Mouse (Mus musculus) layer of hippocampus, postnatal 10 days (tissue): ENCODE measurements around the gene Fbxl15. TPM values are rescaled to one million over a fixed set of nuclear protein-coding genes. Genes with fewer than 3 reads are reported as not detected.

ENCODE experiments used
- DNase-seq, 2 experiments: peaks; one replicate each; pipeline ENCODE4 v3.0.0; 2021; ENCODE audit warnings: low spot score in 2 of 2
- total RNA-seq, 2 experiments: library from RNA; stranded (reverse); gene quantifications; 2 replicates each; pipeline ENCODE4 v1.2.3; 2021

Fbxl15 gene
- total RNA-seq, 2 experiments from 2014 or later, result 30.2 to 33.6 TPM

GRCm38 (mm10) chr19:46322144-46322995, 5.6 kb upstream of the Fbxl15 start:
- DNase-seq, result no peak

DNA sequence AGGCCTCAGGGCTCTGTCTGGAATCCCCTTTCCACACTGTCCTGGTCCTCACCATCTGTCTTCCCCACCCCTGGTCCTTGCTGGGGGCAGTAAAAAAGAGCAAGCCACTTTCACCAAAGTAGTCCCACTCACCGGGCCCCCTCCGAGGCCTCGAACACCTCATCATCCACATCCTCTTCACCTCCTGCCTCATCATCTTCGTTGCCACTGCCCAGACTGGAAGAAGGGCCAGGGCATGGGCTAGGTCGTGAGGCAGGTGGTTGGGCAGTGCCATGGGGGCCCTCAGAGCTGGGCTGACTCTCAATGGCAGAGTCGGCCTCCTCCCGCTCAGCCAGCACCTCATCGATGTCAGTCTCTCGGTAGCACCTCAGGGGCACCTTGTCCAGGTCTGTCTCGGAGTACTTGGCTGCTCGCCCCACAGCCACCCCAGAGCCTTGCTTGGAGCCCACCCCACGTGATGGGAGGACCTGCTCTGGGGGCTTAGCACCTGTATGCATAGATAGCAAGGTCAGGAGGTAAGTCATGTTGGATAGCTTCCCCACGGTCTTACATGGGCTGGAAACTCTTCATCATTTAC, 4.9 kb upstream of the Fbxl15 start:
- no peak for DNase-seq

- DNase-seq, result no peak
Measured at GRCm38 (mm10) chr19:46323716-46324115, 4.3 kb upstream of the Fbxl15 start.

- DNase-seq, result no peak
Measured at GRCm38 (mm10) chr19:46324366-46324765, 3.6 kb upstream of the Fbxl15 start.

GRCm38 (mm10) chr19:46324918-46325317, 3.1 kb upstream of the Fbxl15 start:
- DNase-seq, result no peak

DNA sequence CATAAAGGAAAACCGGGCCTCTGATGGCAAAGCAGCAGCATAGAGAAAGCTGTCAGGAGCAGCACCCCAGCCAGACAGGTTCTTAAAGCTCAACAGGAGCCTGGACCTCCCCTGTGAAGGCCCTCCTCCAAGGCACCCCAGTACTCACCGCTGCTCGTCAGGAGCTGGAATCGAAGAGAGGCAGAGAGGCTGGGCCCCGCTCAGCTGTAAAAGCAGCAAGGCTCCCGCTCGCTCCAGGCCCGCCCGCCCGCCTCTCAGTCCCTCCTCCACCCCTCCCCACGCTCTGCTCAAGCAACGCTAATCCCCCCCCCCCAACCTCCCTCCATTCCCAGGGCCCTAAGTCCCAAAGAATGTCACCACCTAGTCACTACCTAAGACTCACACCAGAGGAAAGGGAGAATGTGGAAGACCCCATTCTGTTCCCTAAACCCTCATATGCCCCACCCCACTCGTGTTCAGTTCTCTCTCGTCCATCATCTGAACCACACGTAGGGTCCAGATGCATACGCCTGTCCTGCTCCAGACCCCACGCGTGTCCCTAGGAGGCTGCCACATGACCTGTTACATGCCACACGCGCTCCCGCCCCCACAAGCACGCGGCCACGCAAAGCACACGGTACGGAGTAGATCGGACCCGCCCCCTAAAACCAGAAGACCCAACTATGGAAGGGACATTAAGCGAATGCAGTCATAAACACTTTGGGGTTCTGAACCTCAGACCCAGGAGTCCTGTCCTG, 1.8 kb upstream of the Fbxl15 start:
- peak in 1 of 2 experiments; percentile 38 for DNase-seq

- DNase-seq, result peak; percentile 73 to 80
Measured at GRCm38 (mm10) chr19:46326756-46327305, 1.2 kb upstream of the Fbxl15 start, which contains the start of gene Psd. Gene Psd, minus strand, starts transcription at chr19:46327156.

GRCm38 (mm10) chr19:46327531-46328064, 386 bp upstream of the Fbxl15 start:
- DNase-seq, result no peak

GRCm38 (mm10) chr19:46329031-46329641, 1.2 kb downstream of the Fbxl15 start:
- no peak for DNase-seq

GRCm38 (mm10) chr19:46329951-46330350, 2.0 kb downstream of the Fbxl15 start:
- peak; percentile 81 to 87 for DNase-seq

- DNase-seq, result no peak
Measured at GRCm38 (mm10) chr19:46330696-46331095, 2.7 kb downstream of the Fbxl15 start.

DNA sequence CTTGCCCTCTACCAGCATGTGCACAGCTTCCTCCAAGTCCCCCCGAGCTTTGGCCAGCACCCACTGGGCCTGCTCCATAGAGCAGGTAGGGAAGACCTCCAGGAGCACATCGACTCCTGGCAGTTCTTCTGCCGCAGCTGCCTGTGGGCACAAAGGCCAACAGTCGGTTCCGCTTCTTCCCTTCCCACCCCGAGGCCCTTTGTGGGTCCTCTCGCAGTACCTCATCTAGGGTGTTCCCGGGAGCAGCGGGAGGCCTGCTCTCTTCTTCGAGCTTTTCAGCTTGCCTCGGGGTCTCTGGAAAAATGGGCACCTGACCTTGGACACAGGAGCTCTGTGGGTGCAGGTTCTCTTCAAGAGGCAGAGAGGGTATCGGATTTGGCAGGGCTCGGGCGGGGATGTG, 3.3 kb downstream of the Fbxl15 start:
- no peak for DNase-seq

DNA sequence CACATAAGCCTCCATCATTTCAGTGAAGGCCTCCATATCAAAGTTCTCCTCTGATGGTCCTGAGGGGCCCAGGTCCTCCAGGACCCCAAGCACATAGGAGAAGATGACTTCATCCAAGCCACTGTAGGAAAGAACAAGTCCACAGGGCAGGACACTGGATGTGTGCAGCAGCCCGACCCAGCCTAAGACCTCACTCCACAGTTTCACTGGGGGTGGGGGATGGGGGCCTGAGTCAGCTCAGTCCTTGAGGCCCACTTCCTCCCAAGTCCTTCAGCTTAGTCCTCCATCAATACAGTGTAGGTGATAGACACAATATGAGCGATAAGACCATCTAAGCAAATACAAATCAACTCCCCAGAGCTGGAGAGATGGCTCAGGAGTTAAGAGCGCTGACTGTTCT, 4.0 kb downstream of the Fbxl15 start:
- DNase-seq, result no peak

GRCm38 (mm10) chr19:46332721-46333339, 4.8 kb downstream of the Fbxl15 start:
- DNase-seq, result no peak

DNA sequence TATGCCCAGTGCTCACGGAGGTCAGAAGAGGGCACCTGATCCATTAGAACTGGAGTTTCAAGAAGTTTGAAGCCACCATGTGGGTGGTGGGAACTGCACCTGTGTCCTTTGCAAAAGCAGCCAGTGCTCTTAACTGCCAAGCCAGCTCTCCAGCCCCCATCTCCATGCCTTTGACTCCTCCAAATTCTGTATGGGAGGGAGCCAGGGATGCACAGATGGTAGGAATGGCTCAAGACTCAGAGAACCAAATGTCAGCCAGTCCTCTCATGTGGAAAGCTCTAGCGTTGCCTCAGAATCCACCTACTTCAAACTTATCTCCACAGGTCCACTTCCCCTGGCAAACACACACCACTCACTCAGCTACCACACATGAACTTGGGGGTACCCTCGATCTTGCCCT, 5.9 kb downstream of the Fbxl15 start:
- no peak for DNase-seq

GRCm38 (mm10) chr19:46337719-46338330, 9.8 kb downstream of the Fbxl15 start:
- no peak for DNase-seq

GRCm38 (mm10) chr19:46338331-46338936, 10.4 kb downstream of the Fbxl15 start, which contains the start of gene Cuedc2:
Gene Cuedc2, minus strand, starts transcription at chr19:46338702.
- DNase-seq, result peak; percentile 99

GRCm38 (mm10) chr19:46338942-46339286, 10.9 kb downstream of the Fbxl15 start:
- no peak for DNase-seq

DNA sequence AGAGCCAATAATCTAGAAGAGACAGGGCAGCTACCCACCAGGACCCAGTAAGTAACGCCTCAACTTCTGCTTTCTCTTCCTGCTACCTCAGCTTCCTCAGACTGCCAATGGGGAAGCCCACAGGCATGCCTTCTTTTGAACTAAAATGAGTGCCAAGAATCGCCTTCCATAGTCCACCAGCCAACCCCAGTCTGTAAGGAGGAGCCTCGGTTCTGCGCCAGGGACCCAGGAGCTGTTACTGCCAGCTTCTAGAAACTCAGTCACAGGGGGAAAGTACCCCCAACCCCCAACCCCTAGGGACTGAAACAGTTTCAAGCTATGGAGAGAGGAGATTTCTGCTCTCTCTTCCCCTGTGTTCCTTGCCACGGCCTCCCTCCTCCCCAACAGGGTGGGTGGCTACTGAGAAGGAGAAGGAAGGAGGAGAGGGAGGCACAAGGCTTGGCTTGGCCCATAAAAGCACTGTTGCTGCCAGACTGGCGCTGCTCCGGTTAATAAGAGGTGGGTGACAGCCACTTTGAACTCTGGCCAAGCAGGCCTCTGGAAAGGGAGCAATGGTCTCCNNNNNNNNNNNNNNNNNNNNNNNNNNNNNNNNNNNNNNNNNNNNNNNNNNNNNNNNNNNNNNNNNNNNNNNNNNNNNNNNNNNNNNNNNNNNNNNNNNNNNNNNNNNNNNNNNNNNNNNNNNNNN, 11.4 kb downstream of the Fbxl15 start:
- peak; percentile 62 to 68 for DNase-seq
